Mouse (Mus musculus): ENCODE measurements around the gene Tex46.

DNA sequence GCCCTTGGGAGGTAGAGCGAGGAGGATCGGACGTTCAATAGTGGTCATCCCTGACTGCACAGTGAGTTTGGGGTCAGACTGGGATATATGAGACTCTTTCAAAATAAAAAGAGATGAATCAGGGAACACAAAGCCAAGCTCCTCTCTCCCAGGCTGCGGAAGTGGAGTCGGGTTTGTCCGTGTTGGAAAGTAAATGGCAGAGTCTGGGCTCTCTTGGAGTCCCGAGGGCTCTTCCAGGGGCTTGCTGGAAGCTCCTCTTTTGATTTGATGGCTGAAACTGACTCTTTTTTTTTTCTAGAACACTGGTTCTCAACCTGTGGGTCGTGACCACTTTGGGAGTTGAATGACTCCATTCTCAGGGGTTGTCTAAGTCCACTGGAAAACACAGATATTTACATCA is 40.0 kb downstream of the Tex46 start:
- TF ChIP-seq CTCF (IDR thresholded peaks at IDR 0.05; ENCODE audit: extremely low read depth, insufficient read depth, low read length) (no peak), POLR2A (IDR thresholded peaks at IDR 0.05; ENCODE audit: extremely low read depth, insufficient read depth, low read length) (no peak)

Data from cortical plate, adult 2 months (tissue).